Mouse (Mus musculus): ENCODE measurements around the gene Crispld2. TPM values are rescaled to one million over a fixed set of nuclear protein-coding genes. Genes with fewer than 3 reads are reported as not detected.

Crispld2 gene
- polyA plus RNA-seq, 1 experiment = 2.2 TPM

DNA sequence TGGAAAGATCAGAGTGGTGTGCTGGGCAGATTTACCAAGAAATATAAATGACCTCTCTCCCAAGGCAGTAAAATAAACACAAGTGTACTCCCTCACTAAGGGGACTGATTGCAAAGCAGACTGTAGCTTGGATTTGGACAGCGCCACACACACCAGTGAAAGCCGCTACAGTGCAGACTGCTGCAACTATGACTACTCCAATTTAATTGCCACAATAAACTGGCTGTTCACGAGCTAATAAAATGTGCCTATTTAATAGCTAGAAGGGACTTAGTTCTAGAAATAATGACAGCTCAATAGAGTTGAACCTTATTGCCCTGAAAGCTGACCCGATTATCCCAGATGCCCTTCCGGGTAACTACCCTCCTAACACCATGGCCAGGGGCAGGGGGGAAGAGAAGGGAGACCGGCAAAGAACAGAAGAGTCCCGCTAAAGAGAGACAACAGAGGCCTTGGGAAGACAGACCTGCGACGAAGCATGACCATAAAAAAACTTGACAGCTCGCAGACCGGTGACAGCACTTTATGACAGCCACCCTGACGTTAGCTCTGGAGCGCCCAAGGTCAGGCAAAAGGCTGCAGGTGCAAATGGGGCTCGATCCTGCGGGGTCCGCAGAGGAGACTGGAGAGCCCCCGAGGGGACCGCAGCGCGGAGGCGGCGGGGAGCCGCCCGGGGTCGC, 108.3 kb downstream of the Crispld2 start:
- DNase-seq (ENCODE audit: low read depth) = no peak
- TF ChIP-seq POLR2A (IDR thresholded peaks at IDR 0.05; ENCODE audit: borderline replicate concordance, extremely low read depth, insufficient read depth, insufficient read length, poor library complexity, severe bottlenecking) = no peak
- TF ChIP-seq CTCF (IDR thresholded peaks at IDR 0.05; ENCODE audit: borderline replicate concordance, extremely low read depth, insufficient read depth, insufficient read length) = no peak

DNA sequence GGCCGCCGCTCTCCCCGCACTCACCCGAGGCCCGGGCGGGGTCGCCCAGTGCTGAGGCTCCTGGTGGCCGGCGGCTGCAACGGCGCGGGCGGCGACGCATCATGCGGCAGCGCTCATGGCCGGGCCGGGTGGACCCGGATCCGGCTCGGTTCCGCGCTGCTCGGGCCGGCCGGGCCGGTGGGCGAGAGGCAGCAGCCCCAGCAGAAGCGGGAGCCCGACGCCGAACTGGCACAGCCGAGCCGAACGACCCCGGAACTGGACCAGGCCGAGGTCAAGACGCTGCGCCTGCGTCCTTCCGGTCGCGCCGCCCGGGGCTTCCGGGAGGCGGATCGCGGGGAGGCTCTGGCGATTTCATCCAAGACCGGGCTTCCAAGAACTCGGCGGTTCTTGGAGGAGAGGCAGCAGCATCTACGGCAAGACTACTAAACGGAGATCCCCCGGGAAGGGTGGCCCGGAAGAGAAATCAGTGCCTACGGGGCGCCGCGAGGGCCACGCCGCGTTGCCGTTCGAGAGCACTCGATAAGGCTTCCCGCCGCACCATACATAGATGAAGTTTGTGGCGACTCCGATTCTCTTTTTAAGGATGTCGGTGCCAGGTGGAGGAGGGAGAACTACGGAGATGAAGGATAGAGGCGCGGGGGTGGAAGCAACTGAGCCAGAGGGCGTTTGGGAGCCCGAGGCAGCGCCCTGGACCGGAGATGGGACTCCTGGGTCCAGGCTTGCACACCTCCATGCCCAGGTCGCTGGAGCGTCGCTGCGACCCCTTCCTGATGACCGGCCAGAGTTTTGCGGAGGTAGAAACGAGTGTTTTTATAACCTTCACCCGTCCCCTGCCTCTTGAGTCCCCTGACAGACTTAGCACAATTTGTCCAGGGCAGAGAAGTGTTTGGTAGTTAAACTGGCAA, 109.1 kb downstream of the Crispld2 start, which contains the start of gene Zdhhc7:
Gene Zdhhc7, minus strand, starts transcription at position 415 of the 905 bp plus-strand sequence.
- peak; percentile 58; the same call in 1 of the 2 replicates for TF ChIP-seq POLR2A (IDR thresholded peaks at IDR 0.05; ENCODE audit: borderline replicate concordance, extremely low read depth, insufficient read depth, insufficient read length, poor library complexity, severe bottlenecking)
- TF ChIP-seq CTCF (IDR thresholded peaks at IDR 0.05; ENCODE audit: borderline replicate concordance, extremely low read depth, insufficient read depth, insufficient read length) = no peak

More for the DNA sequence above, 109.1 kb downstream of the Crispld2 start, which contains the start of gene Zdhhc7:
- DNase-seq (ENCODE audit: low read depth) = peak; percentile 88

Other genes starting within 250 kb of the Crispld2 start
- 13.5 and 16.1 TPM in 2 replicates for gene Tldc1, start 214.0 kb upstream of the Crispld2 start, polyA plus RNA-seq (2012; rRNA removed)
- gene Cotl1, start 151.9 kb upstream of the Crispld2 start, polyA plus RNA-seq (2012; rRNA removed) = 273 and 336 TPM in 2 replicates
- gene Klhl36, start 130.2 kb upstream of the Crispld2 start, polyA plus RNA-seq (2012; rRNA removed) = 16.2 and 17.6 TPM in 2 replicates
- gene Usp10, start 82.1 kb upstream of the Crispld2 start, polyA plus RNA-seq (2012; rRNA removed) = 92.7 and 143 TPM in 2 replicates
- 54.5 and 59.3 TPM in 2 replicates for gene Gm20388, start 81.6 kb upstream of the Crispld2 start, polyA plus RNA-seq (2012; rRNA removed)
- 35.1 and 36.6 TPM in 2 replicates for gene Zdhhc7, start 109.0 kb downstream of the Crispld2 start, polyA plus RNA-seq (2012; rRNA removed)
- 23.5 and 32.6 TPM in 2 replicates for gene 6430548M08Rik, start 121.7 kb downstream of the Crispld2 start, polyA plus RNA-seq (2012; rRNA removed)
- 1.3 and 1.7 TPM in 2 replicates for gene Fam92b, start 185.0 kb downstream of the Crispld2 start, polyA plus RNA-seq (2012; rRNA removed)
- gene Gse1, start 236.0 kb downstream of the Crispld2 start, polyA plus RNA-seq (2012; rRNA removed) = 70.3 and 70.4 TPM in 2 replicates